Mouse (Mus musculus) spleen, adult 2 months (tissue): ENCODE results near the gene Gclc.

ENCODE experiments used
- CTCF ChIP-seq: fragments of 200-500 bp; IDR thresholded peaks from 2 replicates; pipeline ENCODE4 v1.5.1; 2011; ENCODE audit warnings: mild to moderate bottlenecking, inconsistent platforms; ENCODE audit not compliant: insufficient read depth, insufficient read length, insufficient replicate concordance; ENCODE audit errors: extremely low read depth
- POLR2A ChIP-seq: fragments of 200-500 bp; IDR thresholded peaks from 2 replicates; pipeline ENCODE4 v1.6.1; 2011; ENCODE audit warnings: low read depth, low read length, inconsistent platforms

GRCm38 (mm10) chr9:77724216-77724615 lies 30.1 kb upstream of the Gclc start:
- TF ChIP-seq CTCF = no peak
- no peak for TF ChIP-seq POLR2A
